Mouse (Mus musculus) hindbrain, postnatal 0 days (tissue): ENCODE measurements at regions not wholly inside any gene's neighbourhood (a gene's known extent, or its start where the extent isn't known, plus 50 kb on each side); places are given as distances from the start of the nearest gene placed in this dataset.
A peak's percentile ranks its signal among the peaks of the same experiment; 100 is the strongest.

Source experiments
- ATAC-seq: fragments of 200-750 bp; cut with Nextera tagmentation; 2 replicates; pipeline ENCODE4 v1.8.0; 2017; ENCODE audit warnings: mild to moderate bottlenecking, moderate TSS enrichment, moderate library complexity
- DNase-seq: peaks from one replicate; pipeline ENCODE4 v3.0.0-alpha.2; 2015; ENCODE audit warnings: low spot score
- H3K27ac ChIP-seq: fragments of 300-500 bp; sonication (generic); 2 replicates; pipeline ENCODE4 v1.5.1; 2014; ENCODE audit warnings: mild to moderate bottlenecking
- H3K27me3 ChIP-seq: fragments of 300-500 bp; sonication (generic); 2 replicates; pipeline ENCODE4 v1.6.1; 2014; ENCODE audit warnings: low read length, mixed read lengths; ENCODE audit not compliant: insufficient read depth
- H3K36me3 ChIP-seq: fragments of 300-500 bp; sonication (generic); 2 replicates; pipeline ENCODE4 v1.6.1; 2014; ENCODE audit warnings: low read length, mixed read lengths; ENCODE audit not compliant: insufficient read depth
- H3K4me1 ChIP-seq: fragments of 300-500 bp; sonication (generic); 2 replicates; pipeline ENCODE4 v1.6.1; 2014; ENCODE audit warnings: antibody characterized with exemption, low read length, mixed read lengths; ENCODE audit not compliant: insufficient read depth
- H3K4me2 ChIP-seq: fragments of 300-500 bp; sonication (generic); 2 replicates; pipeline ENCODE4 v1.6.1; 2014; ENCODE audit warnings: low read depth, mild to moderate bottlenecking, low read length, moderate library complexity, mixed read lengths
- H3K4me3 ChIP-seq: fragments of 300-500 bp; sonication (generic); 2 replicates; pipeline ENCODE4 v1.5.1; 2014; ENCODE audit warnings: low read length
- H3K9ac ChIP-seq: fragments of 300-500 bp; sonication (generic); replicated peaks from 2 replicates; pipeline ENCODE4 v1.6.1; 2014; ENCODE audit warnings: mild to moderate bottlenecking, low read length, moderate library complexity, mixed read lengths
- H3K9me3 ChIP-seq: fragments of 300-500 bp; sonication (generic); 2 replicates; pipeline ENCODE4 v1.6.1; 2016; ENCODE audit warnings: low read length, mixed read lengths
- CTCF ChIP-seq: IDR thresholded peaks from 2 replicates; pipeline ENCODE4 v1.5.1; 2016; ENCODE audit warnings: antibody characterized with exemption, control low read depth, low read depth
- WGBS: fragments of 180-500 bp; shearing (Covaris S2); extraction: QIAGEN DNeasy Blood & Tissue Kit; methylation state at CpG from one replicate; pipeline ENCODE4 v1.1.7; 2014; 5-methylcytosine and 5-hydroxymethylcytosine counted together

- WGBS = 64% methylated on average over 2 of the region's 2 CpGs
- H3K36me3 ChIP-seq = no peaks in the 10 kb centered on the region
- no peaks in the 10 kb centered on the region for H3K4me1 ChIP-seq
- H3K4me3 ChIP-seq = no peak overlapping the region
- no peak for ATAC-seq
- H3K27me3 ChIP-seq = no peaks in the 10 kb centered on the region
- no peak overlapping the region for H3K4me2 ChIP-seq
- H3K27ac ChIP-seq = no peak overlapping the region
- H3K9ac ChIP-seq = no peak overlapping the region
- H3K9me3 ChIP-seq = no peaks in the 10 kb centered on the region
- DNase-seq = peak; percentile 28
- TF ChIP-seq CTCF = no peak
Measured at GRCm38 (mm10) chr6:79335131-79335530, 482.6 kb upstream of the Gm20594 start.
